Mouse (Mus musculus): ENCODE data around the gene Ggt6.

DNA sequence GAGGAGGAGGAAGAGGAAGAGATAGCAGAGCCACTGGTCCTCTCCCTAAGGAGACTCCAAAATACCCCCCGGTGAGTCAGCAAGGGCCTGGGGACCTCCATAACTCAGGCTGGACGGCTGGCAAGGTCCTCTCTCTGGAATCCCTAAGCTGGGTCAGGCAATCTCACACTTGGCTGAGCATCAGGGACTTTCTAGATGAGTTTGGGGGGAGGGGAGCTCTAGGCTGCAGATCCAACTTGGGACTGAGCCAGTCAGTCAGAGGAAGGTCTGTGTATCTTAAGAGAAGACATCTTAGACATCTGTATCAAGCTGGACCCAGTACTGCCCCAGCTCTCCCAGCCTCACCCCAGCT is 344 bp downstream of the Ggt6 start:
- TF ChIP-seq CTCF (IDR thresholded peaks at IDR 0.05; ENCODE audit: borderline replicate concordance, extremely low read depth, insufficient read depth, insufficient read length) (no peak), POLR2A (IDR thresholded peaks at IDR 0.05; ENCODE audit: borderline replicate concordance, extremely low read depth, insufficient read depth, insufficient read length, poor library complexity, severe bottlenecking) (no peak)
